Mouse (Mus musculus) bone marrow macrophage, adult 2 months (primary cell): ENCODE measurements around the gene Timm50.

Experiments
- CTCF ChIP-seq: IDR thresholded peaks from 2 replicates; pipeline ENCODE4 v1.5.1; 2012; ENCODE audit warnings: low read depth, mild to moderate bottlenecking, low read length, moderate library complexity
- POLR2A ChIP-seq: IDR thresholded peaks from 2 replicates; pipeline ENCODE4 v1.6.1; 2012; ENCODE audit warnings: mild to moderate bottlenecking, low read depth, low read length, borderline replicate concordance

DNA sequence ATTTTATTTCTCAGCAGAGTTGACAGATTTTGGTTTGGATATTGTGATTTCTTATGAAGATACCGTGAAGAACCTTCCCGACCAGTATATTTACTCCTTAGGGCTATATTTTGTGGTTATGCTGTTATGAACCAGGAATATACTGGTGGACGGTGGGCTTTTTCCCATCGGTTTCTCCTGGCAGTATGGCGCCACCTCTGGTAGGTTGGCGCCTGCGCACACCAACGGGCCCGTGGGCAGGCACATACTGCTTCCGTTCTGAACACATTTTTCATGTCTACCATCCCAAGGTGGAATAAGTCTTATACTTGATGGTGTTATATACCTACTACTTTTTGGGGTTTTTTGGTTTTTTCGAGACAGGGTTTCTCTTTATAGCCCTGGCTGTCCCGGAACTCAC, 42.5 kb downstream of the Timm50 start:
- TF ChIP-seq CTCF: 0 out of 2 replicates have a peak, but pooled peaks have one; percentile 18
- no peak for TF ChIP-seq POLR2A
